Mouse (Mus musculus) MEL-GATA-1-ER (cell line): ENCODE results near the gene Plekho1.

Experiments used
- DNase-seq: peaks from one replicate; pipeline ENCODE4 v3.0.0-alpha.2; 2012; ENCODE audit warnings: low read depth; ENCODE audit errors: extremely low read depth

Plekho1 gene

GRCm38 (mm10) chr3:96008463-96008862, 12.7 kb upstream of the Plekho1 start:
- DNase-seq, result no peak

- no peak for DNase-seq
Observed at GRCm38 (mm10) chr3:96001560-96001959, 5.8 kb upstream of the Plekho1 start.

GRCm38 (mm10) chr3:96000921-96001501, 5.2 kb upstream of the Plekho1 start:
- no peak for DNase-seq

GRCm38 (mm10) chr3:96000080-96000632, 4.4 kb upstream of the Plekho1 start:
- no peak for DNase-seq

GRCm38 (mm10) chr3:95999308-96000079, 3.7 kb upstream of the Plekho1 start:
- peak; percentile 67 for DNase-seq

- DNase-seq, result no peak
Observed at GRCm38 (mm10) chr3:95997203-95997721, 1.5 kb upstream of the Plekho1 start.

- DNase-seq, result no peak
Observed at GRCm38 (mm10) chr3:95996451-95997073, 761 bp upstream of the Plekho1 start.

- no peak for DNase-seq
Observed at GRCm38 (mm10) chr3:95994975-95995801, 613 bp downstream of the Plekho1 start.

DNA sequence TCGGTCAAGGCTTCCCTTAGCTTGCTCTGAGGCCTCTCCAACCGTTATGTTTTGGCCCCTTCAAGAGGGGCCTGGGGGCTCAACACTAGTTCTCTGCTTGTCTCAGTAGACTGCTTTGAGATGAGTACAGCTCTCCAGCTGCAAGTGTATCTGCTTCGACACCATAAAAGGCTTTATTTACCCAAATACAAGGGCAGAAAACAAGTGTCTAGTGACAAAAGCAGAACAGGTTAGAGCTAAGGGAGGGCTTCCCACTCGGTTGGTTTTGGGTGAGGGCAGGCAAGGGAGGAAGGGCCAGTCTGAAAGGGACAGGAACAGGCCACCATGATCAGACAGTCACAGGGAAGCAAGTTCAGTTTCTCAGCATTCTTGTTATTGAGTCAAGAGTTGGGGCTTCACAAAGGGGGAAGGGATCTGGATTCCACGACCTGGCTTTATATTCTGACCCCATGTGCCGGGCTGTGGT, 1.4 kb downstream of the Plekho1 start:
- DNase-seq, result no peak

- no peak for DNase-seq
Observed at GRCm38 (mm10) chr3:95993881-95994280, 1.9 kb downstream of the Plekho1 start.

- no peak for DNase-seq
Observed at GRCm38 (mm10) chr3:95992990-95993603, 2.7 kb downstream of the Plekho1 start.

GRCm38 (mm10) chr3:95990413-95990941, 5.3 kb downstream of the Plekho1 start:
- no peak for DNase-seq

- no peak for DNase-seq
Observed at GRCm38 (mm10) chr3:95988969-95989368, 6.8 kb downstream of the Plekho1 start.

- no peak for DNase-seq
Observed at GRCm38 (mm10) chr3:95988138-95988537, 7.7 kb downstream of the Plekho1 start.

GRCm38 (mm10) chr3:95987386-95988110, 8.3 kb downstream of the Plekho1 start:
- peak; percentile 75 for DNase-seq

GRCm38 (mm10) chr3:95986984-95987383, 8.8 kb downstream of the Plekho1 start:
- DNase-seq, result no peak

DNA sequence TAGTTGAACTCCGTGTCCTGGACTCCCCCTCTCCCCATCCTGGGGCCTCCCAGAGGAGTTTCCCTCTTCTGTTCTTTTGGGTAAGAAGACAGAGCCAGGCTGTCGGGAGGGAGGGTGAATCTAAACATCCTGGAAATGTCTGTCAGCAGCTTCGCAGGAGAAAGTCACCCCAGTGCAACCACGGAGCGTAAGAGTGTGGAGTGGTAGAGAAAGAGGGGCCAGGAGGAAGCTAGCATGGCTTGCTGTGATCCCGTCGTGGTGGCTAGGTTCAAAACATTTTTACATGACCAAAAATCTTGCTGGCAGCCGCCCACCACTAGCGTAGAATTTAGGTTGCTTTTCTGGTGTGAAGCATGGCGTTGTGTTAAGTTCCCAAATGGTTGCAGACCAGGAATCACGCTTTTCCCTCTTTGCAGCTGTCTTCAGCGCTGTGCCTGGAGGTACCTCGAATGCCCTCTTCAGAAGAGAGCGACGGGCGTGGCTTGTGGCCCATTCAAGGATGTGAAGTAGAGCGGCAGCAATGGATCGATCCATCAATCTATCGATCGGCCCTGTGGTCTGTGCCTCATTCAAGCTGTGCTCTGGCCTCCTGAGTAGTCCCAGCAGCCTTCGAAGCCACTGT, 9.7 kb downstream of the Plekho1 start:
- DNase-seq, result no peak

DNA sequence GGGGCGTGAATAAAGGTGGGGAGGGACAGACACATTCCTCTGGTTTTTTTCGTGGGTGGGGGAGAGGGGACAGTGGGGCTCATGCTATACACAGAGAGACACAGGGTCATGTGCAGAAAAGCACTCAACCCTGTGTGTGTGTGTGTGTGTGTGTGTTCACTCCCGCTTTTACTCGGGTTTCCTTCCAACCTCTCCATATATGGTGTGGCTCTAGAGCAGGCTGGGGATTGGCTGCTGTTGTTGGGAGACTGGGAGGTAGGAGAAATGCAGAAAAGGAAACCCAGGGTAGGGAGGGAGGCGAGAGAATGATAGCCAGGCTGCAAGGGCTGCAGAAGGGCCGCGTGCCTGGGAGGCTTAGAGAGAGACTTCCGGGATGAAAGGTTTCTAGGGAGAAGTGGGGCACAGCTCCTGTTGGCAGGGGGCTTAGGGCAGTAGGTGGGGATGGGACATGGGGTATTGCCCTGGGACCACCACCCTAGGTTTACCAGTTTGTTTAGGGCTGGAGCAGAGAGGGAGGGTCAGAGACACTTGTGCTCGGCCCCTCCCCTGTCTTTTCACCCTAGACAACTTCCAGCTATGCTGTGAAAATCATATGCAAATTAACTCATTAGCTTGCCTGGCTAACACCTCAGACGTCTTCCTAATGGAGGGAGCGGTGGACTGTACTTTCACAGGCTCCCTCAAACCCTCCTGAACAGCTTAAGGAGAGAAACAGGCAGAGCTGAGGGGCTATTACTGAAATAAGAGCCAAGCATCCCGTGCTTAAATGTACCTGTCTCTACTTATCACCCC, 10.4 kb downstream of the Plekho1 start:
- no peak for DNase-seq
